ENCODE assay signal across 8 mouse cellular contexts in the genomic region with DNA sequence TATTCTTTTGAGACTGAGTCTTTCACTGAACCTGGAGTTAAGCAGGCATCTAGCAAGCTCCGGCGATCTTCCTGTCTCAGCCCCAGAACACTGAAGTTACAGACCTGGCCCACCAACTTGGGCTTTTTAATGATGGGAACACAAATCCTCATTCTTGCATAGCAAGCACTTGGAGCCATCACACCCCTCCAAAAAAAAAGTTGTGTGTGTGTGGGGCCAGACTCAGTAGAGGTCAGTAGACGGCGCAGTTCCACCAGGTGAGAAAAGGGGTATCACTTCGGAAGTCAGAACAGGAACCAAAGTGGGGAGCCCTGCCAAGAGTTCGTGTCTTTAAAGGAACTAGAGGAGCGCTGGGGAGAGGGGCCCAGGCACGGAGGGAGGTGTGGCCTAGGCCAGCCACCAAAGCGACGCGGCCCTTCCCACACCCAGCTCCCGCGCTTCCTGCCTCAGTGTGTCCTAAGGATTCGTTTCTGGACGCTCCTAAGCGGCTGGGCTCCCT. TPM values are rescaled to one million over a fixed set of nuclear protein-coding genes. Genes with fewer than 3 reads are reported as not detected.
A peak's percentile ranks its signal among the peaks of the same experiment; 100 is the strongest.
DNase-seq lines count a peak whose midpoint lies in the region; ATAC-seq lines count a peak whose summit lies in the region.

No protein-coding gene starts in this region.

- no peak for DNase-seq in heart, postnatal 14 days
- no peak for DNase-seq in hindbrain, embryonic 14.5 days (ENCODE audit: low spot score)
- no peak for DNase-seq in layer of hippocampus, postnatal 10 days (ENCODE audit: low spot score in 2 of 2)
- no peak for DNase-seq in retina, embryonic 14.5 days (ENCODE audit: low spot score)

- peak overlapping the region; percentile 78 for H3K4me2 ChIP-seq in heart, embryonic 14.5 days (ENCODE audit: low read length)
- H3K4me2 ChIP-seq in hindbrain, embryonic 14.5 days (replicated peaks), result peak overlapping the region; percentile 95
- H3K4me2 ChIP-seq in midbrain, embryonic 12.5 days (replicated peaks), result peak overlapping the region; percentile 87

- intact Hi-C loops in heart, postnatal 14 days (cut with DNase I), result no loop called here

- peak overlapping the region; percentile 94 for H3K9ac ChIP-seq in heart, embryonic 14.5 days (ENCODE audit: low read length)
- peak overlapping the region; percentile 86 for H3K9ac ChIP-seq in hindbrain, embryonic 14.5 days
- H3K9ac ChIP-seq in midbrain, embryonic 12.5 days (replicated peaks), result peak overlapping the region; percentile 95

- H3K9me3 ChIP-seq in heart, embryonic 14.5 days (ENCODE audit: control insufficient read depth, low read length), result no peaks in the 10 kb centered on the region
- no peaks in the 10 kb centered on the region for H3K9me3 ChIP-seq in hindbrain, embryonic 14.5 days (ENCODE audit: control insufficient read depth, low read length)
- no peaks in the 10 kb centered on the region for H3K9me3 ChIP-seq in midbrain, embryonic 12.5 days

- WGBS in heart, embryonic 14.5 days, result 2% methylated on average over 16 of the region's 16 CpGs
- WGBS in hindbrain, embryonic 14.5 days, result 2% methylated on average over 16 of the region's 16 CpGs
- WGBS in midbrain, embryonic 12.5 days, result 3% methylated on average over 16 of the region's 16 CpGs

- ATAC-seq in heart, embryonic 14.5 days (ENCODE audit: insufficient number of reproducible peaks, insufficient read depth, low FRiP score, low read depth), result no peak
- peak; percentile 60 for ATAC-seq in activated CD4-positive, CD25-positive, alpha-beta regulatory T cell, adult 4 months
- ATAC-seq in hindbrain, embryonic 14.5 days (ENCODE audit: low FRiP score), result no peak
- ATAC-seq in midbrain, embryonic 12.5 days (ENCODE audit: low FRiP score, low read depth), result no peak
- no peak for ATAC-seq in CD4-positive, CD25-positive, alpha-beta regulatory T cell, adult 4 months

- peak overlapping the region; percentile 77 to 84 for H3K4me3 ChIP-seq in heart, embryonic 14.5 days (ENCODE audit: control insufficient read depth in 1 of 2, insufficient read depth in 1 of 2, low read depth in 1 of 2, low read length in 2 of 2)
- H3K4me3 ChIP-seq in hindbrain, embryonic 14.5 days (replicated peaks; ENCODE audit: low read length), result peak overlapping the region; percentile 74
- H3K4me3 ChIP-seq in midbrain, embryonic 12.5 days, result peak overlapping the region; percentile 98

- H3K4me1 ChIP-seq in heart, embryonic 14.5 days (ENCODE audit: control insufficient read depth in 2 of 2, insufficient read depth in 2 of 2, low read length in 2 of 2), result peaks cover 9 to 28% of the 10 kb centered on the region in 2 experiments
- H3K4me1 ChIP-seq in hindbrain, embryonic 14.5 days (replicated peaks; ENCODE audit: control insufficient read depth, insufficient read depth, low read length), result peaks cover 28% of the 10 kb centered on the region
- H3K4me1 ChIP-seq in midbrain, embryonic 12.5 days, result peaks cover 37% of the 10 kb centered on the region

- H3K27ac ChIP-seq in heart, embryonic 14.5 days (replicated peaks in 1 of 2; ENCODE audit: control insufficient read depth in 1 of 2, insufficient read depth in 1 of 2, low read depth in 2 of 2, low read length in 2 of 2), result peak overlapping the region; percentile 89 to 95
- H3K27ac ChIP-seq in hindbrain, embryonic 14.5 days, result peak overlapping the region; percentile 89
- peak overlapping the region; percentile 86 for H3K27ac ChIP-seq in midbrain, embryonic 12.5 days (replicated peaks)

- peaks cover 5% of the 10 kb centered on the region; the same call in 1 of the 2 replicates for H3K36me3 ChIP-seq in heart, embryonic 14.5 days (ENCODE audit: control insufficient read depth, insufficient read depth, low read length)
- H3K36me3 ChIP-seq in hindbrain, embryonic 14.5 days (replicated peaks; ENCODE audit: control insufficient read depth, insufficient read depth), result no peaks in the 10 kb centered on the region
- H3K36me3 ChIP-seq in midbrain, embryonic 12.5 days, result 0 out of 2 replicates have a peak, but pooled peaks cover 3% of the 10 kb centered on the region

- no peaks in the 10 kb centered on the region for H3K27me3 ChIP-seq in heart, embryonic 14.5 days (ENCODE audit: control insufficient read depth, insufficient read depth, low read length)
- no peaks in the 10 kb centered on the region for H3K27me3 ChIP-seq in hindbrain, embryonic 14.5 days (ENCODE audit: control insufficient read depth, insufficient read depth, low read length)
- H3K27me3 ChIP-seq in midbrain, embryonic 12.5 days, result no peaks in the 10 kb centered on the region

RNA-seq across cellular contexts. Expression of a gene that starts 0.3 kb away (rescaled TPM):
- polyA plus RNA-seq in heart, embryonic 14.5 days (2014; fragmentation: Nextera tagmentation; extraction: Ambion mirVana), result 23.5 and 24.4 TPM in 2 replicates
- 10 to 100 TPM; 22.0 to 22.5 TPM for total RNA-seq in heart, postnatal 14 days (2021)
- polyA plus RNA-seq in activated CD4-positive, CD25-positive, alpha-beta regulatory T cell, adult 4 months (2017; shearing (Covaris generic)), result 10 to 100 TPM; 22.3 to 26.4 TPM
- 15.6 and 17.3 TPM in 2 replicates for polyA plus RNA-seq in hindbrain, embryonic 14.5 days (2014; fragmentation: Nextera tagmentation; extraction: Ambion mirVana)
- polyA plus RNA-seq in midbrain, embryonic 12.5 days (2016; fragmentation: Nextera tagmentation; extraction: Ambion mirVana), result 29.3 and 31.5 TPM in 2 replicates
- polyA plus RNA-seq in CD4-positive, CD25-positive, alpha-beta regulatory T cell, adult 4 months (2017; shearing (Covaris generic)), result 10 to 100 TPM; 23.4 to 37.0 TPM
- total RNA-seq in layer of hippocampus, postnatal 10 days (2021), result 10 to 100 TPM; 15.3 to 19.0 TPM

RNA-seq across cellular contexts. Expression of a gene that starts 0.4 kb away (rescaled TPM):
- polyA plus RNA-seq in heart, embryonic 14.5 days (2014; fragmentation: Nextera tagmentation; extraction: Ambion mirVana), result 25.8 and 28.4 TPM in 2 replicates
- total RNA-seq in heart, postnatal 14 days (2021), result 10 to 100 TPM; 29.6 to 31.1 TPM
- 10 to 100 TPM; 17.8 to 24.9 TPM for polyA plus RNA-seq in activated CD4-positive, CD25-positive, alpha-beta regulatory T cell, adult 4 months (2017; shearing (Covaris generic))
- 30.8 and 34.9 TPM in 2 replicates for polyA plus RNA-seq in hindbrain, embryonic 14.5 days (2014; fragmentation: Nextera tagmentation; extraction: Ambion mirVana)
- 57.9 and 61.6 TPM in 2 replicates for polyA plus RNA-seq in midbrain, embryonic 12.5 days (2016; fragmentation: Nextera tagmentation; extraction: Ambion mirVana)
- polyA plus RNA-seq in CD4-positive, CD25-positive, alpha-beta regulatory T cell, adult 4 months (2017; shearing (Covaris generic)), result 10 to 100 TPM; 23.2 to 24.7 TPM
- total RNA-seq in layer of hippocampus, postnatal 10 days (2021), result 10 to 100 TPM; 34.0 to 36.6 TPM
